Mouse (Mus musculus) bone marrow, adult 2 months (tissue): Measurements from ENCODE around the gene Phldb2.

ENCODE experiments used
- CTCF ChIP-seq: fragments of 200-500 bp; IDR thresholded peaks from 2 replicates; pipeline ENCODE4 v1.5.1; 2011; ENCODE audit warnings: low read length, control low read depth; ENCODE audit not compliant: control insufficient read depth, insufficient read depth
- POLR2A ChIP-seq: fragments of 200-500 bp; IDR thresholded peaks from 2 replicates; pipeline ENCODE4 v1.6.1; 2011; ENCODE audit warnings: low read depth, mild to moderate bottlenecking, control low read depth, low read length, borderline replicate concordance; ENCODE audit not compliant: control insufficient read depth

GRCm38 (mm10) chr16:45898459-45898858, 54.9 kb downstream of the Phldb2 start:
- TF ChIP-seq POLR2A (no peak), CTCF (no peak)
